Mouse (Mus musculus) adrenal gland, adult (tissue): ENCODE measurements at regions not wholly inside any gene's neighbourhood (a gene's known extent, or its start where the extent isn't known, plus 50 kb on each side); places are given as distances from the start of the nearest gene placed in this dataset.

ENCODE experiments used
- DNase-seq, 2 experiments: peaks; one replicate each; pipeline ENCODE4 v3.0.0; 2022 to 2023; ENCODE audit warnings: low spot score in 1 of 2; ENCODE audit not compliant: inconsistent age in 2 of 2

DNA sequence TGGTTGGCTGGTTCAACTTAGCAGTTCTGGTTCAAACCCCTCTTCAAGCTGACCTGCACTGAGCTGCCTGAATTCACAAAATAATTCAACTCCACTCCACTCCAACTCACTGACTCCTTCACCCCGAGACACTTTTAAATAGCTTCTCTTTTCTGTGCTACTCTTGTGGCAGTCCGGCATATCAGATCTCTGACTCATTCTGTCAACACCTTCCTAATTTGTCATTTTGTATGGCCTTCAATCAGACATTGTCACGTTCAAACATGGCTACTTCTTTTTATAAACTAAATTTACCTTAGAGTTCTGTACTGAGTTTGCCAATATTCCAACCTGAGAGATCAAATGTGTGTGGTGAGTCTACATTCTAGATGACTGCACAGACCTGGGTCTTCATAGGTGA, 579.1 kb downstream of the Slitrk1 start:
- DNase-seq = no peak

DNA sequence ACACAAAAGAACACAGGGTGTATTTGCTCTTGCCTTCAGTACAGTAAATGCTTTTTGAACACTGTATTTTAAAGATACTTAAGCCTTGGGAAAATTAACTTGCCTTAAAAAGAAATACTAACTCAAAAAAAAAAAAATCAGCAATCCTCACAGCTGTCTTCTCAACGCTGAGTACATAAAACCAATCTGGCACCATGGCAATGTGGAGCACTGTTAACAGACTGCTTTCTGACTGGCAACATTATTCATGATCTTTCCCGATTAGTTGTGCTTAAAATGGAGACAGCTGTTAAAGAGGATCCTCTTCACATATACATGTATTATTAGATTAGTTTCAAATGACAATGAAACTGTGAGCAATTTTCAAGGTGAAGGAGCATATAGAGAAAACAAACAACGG, 587.5 kb downstream of the Slitrk1 start:
- DNase-seq = no peak

DNA sequence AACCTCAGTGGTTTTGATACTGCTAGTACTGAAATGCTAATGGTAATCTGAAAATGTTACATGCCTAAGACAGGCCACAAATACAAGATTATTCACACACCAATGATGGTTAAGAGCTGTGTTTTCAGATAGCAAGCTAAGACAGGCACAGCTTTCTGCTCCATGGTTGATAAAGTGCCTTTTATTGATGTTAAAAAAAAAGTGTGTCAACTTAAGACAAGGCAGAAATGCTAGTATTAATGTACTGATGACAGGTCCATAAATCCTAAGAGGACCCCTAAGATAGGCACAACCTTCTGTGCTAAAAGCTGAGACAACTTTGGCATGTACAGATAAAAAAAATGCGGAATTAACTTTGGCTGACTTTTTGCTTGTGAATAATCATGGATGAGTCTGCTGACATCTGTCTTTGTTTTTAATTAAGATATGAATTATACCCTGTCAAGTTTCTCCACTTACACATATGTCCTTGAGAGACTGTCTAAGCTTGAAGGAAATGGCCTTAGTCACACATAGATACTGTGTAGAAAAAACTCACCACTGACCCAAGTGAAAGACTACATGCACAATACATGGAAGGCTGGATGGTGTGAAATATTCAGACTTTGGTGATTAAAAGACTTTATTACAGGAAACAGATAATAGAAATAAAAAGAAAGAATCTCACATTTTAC, 590.5 kb downstream of the Slitrk1 start:
- no peak for DNase-seq

DNA sequence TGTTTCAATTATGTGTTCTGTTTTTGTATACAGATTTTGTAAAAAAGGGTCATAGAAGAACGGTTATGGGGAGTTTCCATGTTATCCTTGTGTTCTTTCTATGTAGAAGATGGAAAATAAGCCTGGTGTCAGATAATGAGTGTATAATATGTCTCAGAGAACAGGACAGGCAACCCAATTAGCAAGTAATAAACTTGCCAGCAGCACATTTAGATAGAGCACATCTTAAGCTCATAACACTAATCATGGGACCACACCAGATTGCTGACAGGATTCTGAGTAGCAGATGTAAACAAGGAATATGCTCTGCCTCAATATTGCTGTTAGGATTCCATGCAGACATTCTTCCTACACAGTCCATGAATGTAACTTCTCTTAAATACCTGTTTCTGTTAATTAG, 606.3 kb downstream of the Slitrk1 start:
- no peak for DNase-seq

DNA sequence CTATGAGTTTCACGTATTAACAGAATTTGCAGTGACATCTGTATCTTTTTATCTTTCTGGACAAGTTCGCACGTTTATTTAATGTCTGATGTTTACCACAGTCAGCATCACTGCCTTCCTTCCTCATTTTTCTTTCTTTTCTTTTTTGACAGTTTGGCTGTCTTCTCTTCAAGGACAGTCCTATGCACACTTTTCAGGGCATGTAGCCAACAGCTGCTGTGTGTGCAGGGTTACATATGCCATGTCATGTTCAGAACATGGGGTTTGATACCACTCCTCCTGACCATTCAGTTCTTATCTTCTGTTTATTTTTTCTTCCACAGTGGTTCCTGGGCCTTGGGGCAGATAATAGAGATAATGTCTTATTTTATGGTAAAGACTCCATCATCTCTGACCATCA, 634.3 kb downstream of the Slitrk1 start:
- no peak for DNase-seq

DNA sequence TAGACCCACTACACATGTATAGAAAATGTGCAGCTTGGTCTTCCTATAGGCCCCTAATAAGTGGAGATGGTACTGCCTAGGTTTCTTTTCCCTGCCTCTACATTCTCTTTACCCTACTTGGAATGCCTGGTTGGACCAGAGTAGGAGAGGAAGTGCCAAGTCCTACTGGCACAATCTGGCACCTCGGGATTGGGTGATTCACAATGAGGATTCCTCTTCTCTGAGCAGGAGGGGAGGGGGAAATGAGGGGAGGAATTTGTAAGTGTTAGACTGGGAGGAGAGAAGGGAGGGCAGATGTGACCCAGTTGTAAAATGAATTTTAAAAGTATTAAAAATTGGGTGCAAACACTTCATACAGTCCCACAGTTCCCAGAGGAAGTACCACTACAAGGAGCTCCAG, 652.9 kb downstream of the Slitrk1 start:
- no peak for DNase-seq

DNA sequence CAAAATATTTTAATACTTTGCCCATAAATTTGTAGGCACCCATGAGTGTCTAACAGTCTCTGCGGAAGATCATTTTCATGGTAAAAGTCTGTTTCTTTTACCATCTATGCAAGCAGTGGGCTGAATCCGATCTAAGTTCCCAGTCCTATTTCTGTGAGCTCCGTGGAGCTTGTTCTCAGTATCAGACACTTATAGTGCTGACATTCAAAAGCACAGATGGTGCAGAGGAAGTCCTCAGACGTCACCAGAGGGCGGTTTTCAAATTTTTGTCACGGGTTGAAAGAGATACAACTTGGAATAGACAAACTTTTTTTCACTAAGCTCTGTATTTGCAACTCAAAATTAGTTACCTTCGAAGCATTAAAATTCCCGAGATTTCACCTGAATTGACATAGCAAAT, 666.6 kb downstream of the Slitrk1 start:
- no peak for DNase-seq

DNA sequence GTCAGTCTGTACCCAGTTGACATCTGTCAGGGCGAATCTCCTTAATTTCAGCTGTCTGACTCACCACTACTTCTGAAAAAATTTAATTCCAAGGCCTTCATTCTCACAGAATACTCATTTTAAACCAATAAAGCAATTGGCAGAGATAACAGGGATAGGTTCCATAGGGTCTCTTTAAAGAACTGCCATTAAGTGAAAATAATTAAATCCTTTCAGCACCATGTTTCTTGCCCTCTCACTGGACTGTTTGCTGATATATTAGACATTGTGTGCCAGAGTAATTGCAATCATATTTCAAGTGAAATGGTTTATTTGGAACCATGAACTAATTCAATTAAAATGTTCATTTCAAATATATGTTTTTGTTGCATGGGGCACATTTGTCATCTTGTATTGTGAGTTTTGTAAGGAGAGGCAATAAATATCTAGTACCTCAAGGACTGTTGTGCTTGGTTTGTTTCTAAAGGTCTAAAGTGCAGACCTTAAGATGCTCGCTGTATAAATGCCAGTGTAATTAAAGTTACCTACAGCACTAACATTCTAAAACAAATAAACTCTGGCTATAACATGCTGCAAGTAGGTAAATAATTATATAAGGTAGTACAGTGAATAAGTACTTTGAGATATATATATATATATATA, 688.4 kb downstream of the Slitrk1 start:
- DNase-seq = no peak

- no peak for DNase-seq
These were observed 704.7 kb downstream of the Slitrk1 start for GRCm38 (mm10) chr14:108209246-108209645.

DNA sequence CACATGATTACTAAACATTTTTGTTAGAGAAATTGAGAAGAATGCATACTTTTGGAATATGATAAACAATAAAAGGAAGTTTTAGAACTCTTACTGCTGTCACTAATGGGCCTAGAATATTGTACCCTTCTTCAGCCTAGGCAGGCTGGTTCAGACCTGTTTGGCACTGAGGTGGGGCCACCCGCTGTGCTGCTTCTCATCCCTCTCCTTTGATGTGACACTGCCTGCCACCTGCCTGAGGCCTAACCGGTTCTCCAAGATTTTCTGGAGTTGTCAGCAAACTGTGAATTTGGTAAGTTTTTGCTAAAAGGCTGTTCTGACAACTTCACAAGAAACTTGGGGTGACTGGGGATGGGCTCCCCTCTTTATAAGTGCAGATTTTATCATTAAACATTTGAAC, 714.8 kb downstream of the Slitrk1 start:
- no peak for DNase-seq

- DNase-seq = no peak
These were observed 733.0 kb downstream of the Slitrk1 start for GRCm38 (mm10) chr14:108180920-108181319.

- DNase-seq = no peak
These were observed 738.6 kb downstream of the Slitrk1 start for GRCm38 (mm10) chr14:108175275-108175860.

DNA sequence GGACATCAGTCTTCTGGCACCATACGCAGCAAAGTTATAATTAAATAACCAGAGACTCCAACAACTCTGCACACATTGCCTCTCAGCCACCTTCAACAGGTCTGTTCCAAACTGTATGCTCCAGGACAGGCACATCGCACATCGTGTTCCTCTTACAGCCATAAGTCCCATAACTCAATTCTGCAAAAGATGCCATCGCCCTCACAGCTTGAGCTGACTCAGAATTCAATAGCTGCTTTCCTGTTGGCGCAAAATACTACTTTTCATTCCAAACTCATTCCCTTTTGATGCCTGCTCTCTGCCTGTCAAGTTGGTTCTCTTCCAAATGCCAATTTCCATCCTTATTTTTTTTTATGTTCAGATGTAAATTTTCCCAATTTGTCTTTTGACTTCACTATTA, 761.0 kb downstream of the Slitrk1 start:
- no peak for DNase-seq

DNA sequence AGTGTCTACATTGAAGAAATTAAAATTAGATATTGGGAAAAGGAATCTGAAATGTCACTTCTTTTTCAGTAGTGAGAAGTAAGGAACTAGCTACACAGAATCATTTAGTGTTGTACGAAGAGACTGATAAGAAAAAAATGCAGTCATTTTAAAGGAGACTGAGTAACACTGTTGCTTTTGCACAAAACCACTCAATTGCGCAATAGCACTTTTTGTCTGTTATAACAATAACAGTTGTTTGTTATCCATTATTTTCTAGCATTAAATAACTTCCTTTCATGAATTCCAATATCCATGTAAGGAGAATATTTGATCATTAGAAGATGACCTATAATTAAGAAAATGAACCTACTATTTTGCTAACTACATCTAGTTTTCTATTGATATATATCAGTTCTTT, 790.8 kb downstream of the Slitrk1 start:
- no peak for DNase-seq

DNA sequence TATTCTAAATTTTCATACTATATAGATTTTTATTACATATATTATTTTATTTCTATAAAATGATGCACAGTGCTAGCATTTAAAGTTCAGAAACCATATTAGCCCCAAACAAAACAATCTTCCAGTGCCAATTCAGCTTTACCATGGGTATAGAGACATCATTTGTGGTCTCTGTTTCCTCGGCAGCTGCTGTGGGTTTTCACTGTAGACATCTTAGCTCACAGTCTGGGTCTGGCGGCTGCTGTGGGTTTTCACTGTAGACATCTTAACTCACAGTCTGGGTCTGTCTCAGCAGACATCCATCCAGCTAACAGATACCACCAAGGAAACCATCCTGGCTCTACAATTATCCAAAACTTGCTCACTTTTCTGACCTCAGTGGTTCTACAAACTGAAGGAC, 808.9 kb downstream of the Slitrk1 start:
- DNase-seq = no peak

DNA sequence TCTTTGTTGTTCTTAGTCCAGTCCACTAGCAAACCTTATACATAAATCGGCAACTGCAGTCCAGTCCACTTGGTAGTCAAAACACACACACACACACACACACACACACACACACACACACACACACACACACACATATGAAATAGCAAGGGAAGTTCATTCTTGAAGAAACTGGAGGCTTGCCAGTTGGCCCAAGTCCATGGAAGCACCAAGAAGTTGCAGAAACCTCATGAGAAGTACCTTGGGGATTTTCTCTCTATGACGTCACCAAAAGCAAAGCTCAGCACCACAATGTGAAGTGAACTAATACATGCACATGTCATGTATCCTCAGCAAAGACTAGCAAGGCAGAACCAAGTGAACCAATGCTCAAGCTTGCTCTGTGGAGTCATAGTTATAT, 823.0 kb downstream of the Slitrk1 start:
- DNase-seq = no peak

GRCm38 (mm10) chr14:108049997-108050396, 864.0 kb downstream of the Slitrk1 start:
- DNase-seq = peak in 1 of 2 experiments; percentile 7

- DNase-seq = peak in 1 of 2 experiments; percentile 27
These were observed 878.0 kb downstream of the Slitrk1 start for GRCm38 (mm10) chr14:108035959-108036358.

DNA sequence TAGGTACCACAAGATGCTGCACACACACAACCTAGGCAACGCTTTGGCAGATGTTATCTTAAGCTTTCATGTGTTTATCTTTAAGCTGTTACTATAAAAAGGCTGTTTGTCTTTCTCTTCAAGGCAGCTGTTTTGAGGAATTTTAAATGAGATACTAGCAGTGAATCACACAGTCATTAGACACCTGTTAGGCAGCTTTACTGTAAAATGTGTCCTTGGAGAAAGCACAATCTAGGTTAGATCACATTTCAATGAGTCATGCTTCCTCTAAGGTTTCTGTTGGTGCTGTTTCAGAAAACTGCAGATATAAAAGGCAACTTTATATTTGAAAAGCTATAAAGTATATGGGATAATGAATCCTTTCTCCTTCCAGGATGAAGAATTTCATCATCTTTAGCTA, 879.8 kb downstream of the Slitrk1 start:
- DNase-seq = no peak

DNA sequence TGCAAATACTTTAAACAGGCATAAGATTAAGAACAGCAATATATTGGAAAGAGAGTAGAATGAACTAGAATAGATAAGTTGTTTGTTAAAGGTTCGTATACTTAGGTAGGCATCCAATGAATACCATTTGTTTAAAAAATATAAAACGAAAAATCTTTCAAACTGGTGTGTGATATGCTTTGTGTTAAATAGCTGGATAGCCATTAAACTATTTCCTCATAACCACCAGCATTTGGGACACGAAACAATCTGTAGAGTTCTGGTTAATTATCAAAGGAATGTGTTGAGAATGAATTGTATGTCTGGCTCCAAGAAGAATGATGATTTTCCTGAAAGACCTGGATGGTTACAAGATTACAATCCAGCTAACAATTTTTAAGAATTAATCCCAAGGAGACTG, 891.4 kb downstream of the Slitrk1 start:
- DNase-seq = no peak

- no peak for DNase-seq
These were observed 891.9 kb downstream of the Slitrk1 start for GRCm38 (mm10) chr14:108022066-108022465.

DNA sequence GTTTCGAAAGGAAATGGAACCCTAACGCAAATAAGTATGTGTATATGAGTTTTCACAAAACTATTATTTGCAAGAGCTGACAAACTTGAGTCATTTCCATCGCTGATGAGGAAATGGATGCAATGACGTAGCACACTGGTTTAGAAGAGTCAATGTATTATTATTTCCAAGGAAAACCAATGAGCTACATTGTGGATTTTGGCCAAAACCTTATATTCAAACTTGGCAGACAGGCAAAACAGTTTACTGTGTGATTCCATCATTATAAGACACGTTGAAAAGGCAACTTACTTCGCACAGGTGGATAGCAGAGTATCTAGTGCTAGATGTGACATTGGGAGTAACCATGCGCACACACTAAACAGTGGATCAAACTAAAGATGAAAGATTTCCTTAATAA, 892.6 kb downstream of the Slitrk1 start:
- no peak for DNase-seq
